Mouse (Mus musculus) spleen, adult 12 weeks (tissue): ENCODE measurements at regions not wholly inside any gene's neighbourhood (a gene's known extent, or its start where the extent isn't known, plus 50 kb on each side); places are given as distances from the start of the nearest gene placed in this dataset.
"Not testable (repeated sequence)": the region's sequence is repeated elsewhere in the genome, so short reads cannot be mapped to it uniquely, and the experiment has no call there.

ENCODE experiments used
- DNase-seq: peaks from one replicate; pipeline ENCODE4 v3.0.0; 2022; ENCODE audit warnings: low spot score

DNA sequence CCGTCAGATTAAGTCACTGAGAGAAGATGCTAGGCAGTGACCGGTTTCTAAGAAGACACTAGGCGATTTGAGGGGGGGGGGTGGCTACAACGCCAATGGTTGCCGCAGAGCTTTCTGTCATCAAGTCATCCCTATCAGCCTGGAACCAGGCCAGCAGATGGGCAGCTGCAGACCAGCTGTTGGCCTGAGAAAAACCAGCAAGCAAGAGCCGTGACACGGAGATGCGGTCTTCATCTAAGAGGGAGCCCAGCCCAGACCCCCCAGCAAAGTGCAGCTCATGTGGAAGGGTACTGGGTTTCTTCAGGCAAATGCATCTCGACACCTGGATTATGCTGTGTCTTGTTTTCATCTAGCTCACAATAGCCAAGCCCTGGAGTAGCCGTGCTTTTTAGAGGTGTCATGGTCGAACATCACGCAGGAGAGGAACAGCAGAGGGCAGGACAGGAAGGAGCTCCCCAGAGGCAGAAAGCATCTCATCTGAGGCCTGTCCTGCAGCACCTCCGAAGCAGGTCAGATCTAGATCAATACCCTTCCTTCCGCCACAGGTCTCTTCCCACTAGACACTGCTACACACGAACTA is 76.3 kb downstream of the Cpn2 start:
- DNase-seq: no peak

DNA sequence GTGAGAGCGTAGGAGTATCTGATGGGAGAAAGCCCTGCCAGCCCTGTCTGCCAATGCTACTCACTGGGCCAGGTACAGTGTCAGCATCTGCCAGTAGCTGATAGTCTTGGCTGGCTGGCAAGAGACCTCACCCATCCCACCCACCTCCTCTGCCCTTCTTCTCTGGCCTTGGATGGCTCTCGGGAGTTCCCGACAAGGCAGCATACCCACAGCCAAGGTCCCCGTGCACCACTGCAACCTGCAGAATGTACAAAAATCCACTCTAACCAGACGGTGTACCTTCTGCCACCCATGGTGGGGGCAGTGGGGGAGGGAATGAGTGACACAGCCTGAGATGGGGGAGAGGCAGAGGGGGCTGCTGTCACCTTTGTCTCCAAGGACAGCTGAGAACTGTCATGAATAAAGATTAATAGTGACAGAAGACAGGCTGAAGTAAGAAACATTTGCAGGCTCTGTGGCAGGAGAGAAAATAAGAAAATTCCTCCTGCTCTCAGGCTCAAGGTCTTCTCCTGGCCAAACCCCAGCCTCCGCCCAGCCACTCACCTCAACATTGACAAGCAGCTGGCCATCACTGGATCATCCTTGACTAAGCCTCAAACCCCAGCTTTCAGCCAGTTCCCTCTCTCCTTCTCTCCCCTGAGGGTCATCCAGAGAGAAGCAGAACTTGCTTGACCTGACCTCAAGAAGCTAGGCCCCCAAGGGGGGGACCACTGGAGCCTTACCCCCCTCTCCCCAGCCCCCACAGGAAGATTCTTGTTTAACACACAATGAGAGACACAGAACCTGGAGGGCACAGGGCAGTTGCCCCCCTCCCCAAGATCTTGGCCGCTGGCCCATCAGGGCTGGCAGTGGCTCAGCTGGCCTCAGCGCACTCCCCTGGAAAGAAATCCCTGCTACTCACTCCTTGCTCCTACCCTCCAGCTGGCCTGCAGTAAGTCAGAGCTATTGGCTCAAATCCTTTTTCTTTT is 73.7 kb downstream of the Cpn2 start:
- DNase-seq: no peak

- no peak for DNase-seq
Measured at GRCm38 (mm10) chr16:30194836-30195235, 72.5 kb downstream of the Cpn2 start.

DNA sequence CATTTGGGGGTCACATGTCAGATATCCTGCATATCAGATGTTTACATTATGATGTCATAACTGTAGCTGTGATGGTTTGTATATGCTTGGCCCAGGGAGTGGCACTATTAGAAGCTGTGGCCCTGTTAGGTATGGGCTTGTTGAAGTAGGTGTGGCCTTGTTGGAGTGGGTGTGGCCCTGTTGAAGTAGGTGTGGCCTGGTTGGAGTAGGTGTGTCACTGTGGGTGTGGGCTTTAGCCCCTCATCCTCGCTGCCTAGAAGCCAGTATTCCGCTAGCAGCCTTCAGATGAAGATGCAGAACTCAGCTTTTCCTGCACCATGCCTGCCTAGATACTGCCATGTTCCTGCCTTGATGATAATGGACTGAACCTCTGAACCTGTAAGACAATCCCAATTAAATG is 71.4 kb downstream of the Cpn2 start:
- DNase-seq: not testable (repeated sequence)

DNA sequence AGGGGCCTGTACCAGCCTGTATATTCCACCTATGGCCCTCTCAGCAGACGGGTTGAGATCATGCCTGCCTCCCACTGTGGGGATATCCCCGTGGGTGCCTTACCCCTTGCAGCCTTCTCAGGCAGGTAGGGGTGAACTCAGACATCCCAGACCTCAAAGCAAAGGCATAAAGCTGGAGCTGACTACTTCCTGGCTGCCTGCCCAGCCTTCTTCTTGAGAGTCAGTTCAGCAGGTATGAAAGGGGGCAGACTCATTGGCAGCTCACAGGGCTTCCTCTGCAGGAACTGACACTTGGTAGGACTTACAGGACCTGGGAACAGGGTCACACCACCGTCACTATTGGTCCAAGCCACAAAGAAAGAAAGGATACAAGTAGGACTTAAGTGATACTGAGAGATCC is 69.9 kb downstream of the Cpn2 start:
- no peak for DNase-seq

GRCm38 (mm10) chr16:30199836-30200235 is 67.5 kb downstream of the Cpn2 start:
- no peak for DNase-seq

- DNase-seq: no peak
Measured at GRCm38 (mm10) chr16:30204144-30204543, 63.2 kb downstream of the Cpn2 start.

- DNase-seq: no peak
Measured at GRCm38 (mm10) chr16:30205314-30205815, 61.9 kb downstream of the Cpn2 start.

GRCm38 (mm10) chr16:30205816-30206356 is 61.4 kb downstream of the Cpn2 start:
- DNase-seq: no peak
